Mouse (Mus musculus) granulocyte monocyte progenitor cell, adult 5-6 weeks (primary cell): ENCODE data around the gene Papss1. TPM values are rescaled to one million over a fixed set of nuclear protein-coding genes. Genes with fewer than 3 reads are reported as not detected.

Experiments used
- ATAC-seq: replicated peaks from 2 replicates; pipeline ENCODE4 v1.8.0; 2016; ENCODE audit warnings: mild to moderate bottlenecking, moderate TSS enrichment, inconsistent platforms; ENCODE audit not compliant: poor library complexity, severe bottlenecking
- total RNA-seq, 2 experiments: library from RNA; stranded (forward) in 1 of 2; stranded (reverse) in 1 of 2; fragments of 200-712, 200-1000 nt in 1 of 2; fragments of >200 nt in 1 of 2; fragmentation: Nextera tagmentation in 1 of 2; gene quantifications; 2 replicates each; pipeline ENCODE4 v1.2.3; 2014 to 2017

Gene Papss1
- total RNA-seq, 2 experiments from 2014 or later: 15.4 to 25.3 TPM

GRCm38 (mm10) chr3:131580040-131580439, 15.5 kb downstream of the Papss1 start:
- ATAC-seq: no peak

DNA sequence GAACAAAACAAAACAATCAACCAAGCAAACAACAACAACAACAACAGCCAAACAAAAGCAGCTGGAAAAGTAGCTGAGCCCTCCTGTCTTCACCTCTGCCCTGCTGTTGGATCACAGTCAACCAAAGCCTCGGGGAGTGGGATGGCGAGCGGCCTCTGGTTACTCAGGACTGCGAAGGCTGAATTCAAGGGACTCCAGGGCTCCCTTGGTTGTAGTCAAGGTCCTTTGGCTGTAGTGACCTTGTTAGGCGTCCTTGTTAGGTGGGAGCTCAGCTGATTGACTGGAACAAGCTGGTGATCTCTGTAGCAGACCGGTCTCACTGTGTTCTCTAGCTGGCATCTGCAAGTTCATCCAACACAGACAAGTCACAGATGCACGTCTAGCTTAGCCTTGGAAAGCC, 16.5 kb downstream of the Papss1 start:
- no peak for ATAC-seq

- no peak; the same call in 1 of the 2 replicates for ATAC-seq
Measured at GRCm38 (mm10) chr3:131586818-131587217, 22.2 kb downstream of the Papss1 start.

GRCm38 (mm10) chr3:131587959-131588358, 23.4 kb downstream of the Papss1 start:
- no peak for ATAC-seq

DNA sequence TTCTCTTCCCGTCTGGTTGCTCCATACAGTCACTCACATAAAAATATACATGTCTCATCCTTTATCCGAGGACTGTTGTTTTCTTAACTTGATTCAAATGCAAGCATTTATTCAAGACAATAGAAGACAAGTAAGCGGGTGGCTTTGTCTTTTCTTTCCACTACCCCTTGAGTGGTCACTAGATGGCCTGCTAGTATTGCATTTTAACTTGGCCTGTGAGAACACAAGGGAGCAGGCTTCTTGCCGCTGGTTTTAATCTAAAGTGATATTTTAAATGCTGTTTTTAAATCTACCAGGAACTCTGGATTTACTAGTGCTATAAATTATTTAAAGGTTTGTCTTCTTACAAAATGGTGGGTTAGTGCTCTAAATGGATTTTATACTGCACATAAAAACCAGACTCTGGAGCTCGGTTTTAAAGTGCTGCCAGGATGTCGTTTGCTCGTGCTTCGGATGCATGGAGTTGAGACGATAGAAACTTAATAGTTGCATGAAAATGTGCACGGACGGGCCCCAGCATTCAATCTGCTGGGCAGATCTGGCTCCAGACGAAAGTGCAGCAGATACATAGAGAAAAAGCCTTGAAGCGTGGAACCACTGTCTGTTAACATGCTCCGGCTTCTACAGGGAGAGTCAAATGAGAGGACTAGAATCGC, 28.7 kb downstream of the Papss1 start:
- no peak for ATAC-seq

DNA sequence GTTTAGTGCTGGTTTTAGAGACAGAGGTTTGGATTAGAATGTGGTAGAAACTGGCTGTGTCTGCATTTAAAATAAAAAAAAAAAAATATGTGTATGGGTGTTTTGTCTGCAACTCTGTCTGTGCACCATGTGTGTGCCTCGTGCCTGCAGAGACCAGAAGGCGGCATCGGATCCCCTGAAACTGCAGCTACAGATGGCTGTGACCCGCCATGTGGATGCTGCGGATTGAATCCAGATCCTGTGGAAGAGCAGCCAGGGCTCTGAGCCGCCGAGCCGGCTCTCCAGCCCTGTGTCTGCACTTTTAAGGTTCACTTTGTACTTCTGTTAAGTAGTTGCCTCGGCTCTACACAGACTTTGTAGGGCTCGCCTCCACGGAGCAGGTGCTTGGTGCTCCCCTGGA, 29.8 kb downstream of the Papss1 start:
- no peak for ATAC-seq

DNA sequence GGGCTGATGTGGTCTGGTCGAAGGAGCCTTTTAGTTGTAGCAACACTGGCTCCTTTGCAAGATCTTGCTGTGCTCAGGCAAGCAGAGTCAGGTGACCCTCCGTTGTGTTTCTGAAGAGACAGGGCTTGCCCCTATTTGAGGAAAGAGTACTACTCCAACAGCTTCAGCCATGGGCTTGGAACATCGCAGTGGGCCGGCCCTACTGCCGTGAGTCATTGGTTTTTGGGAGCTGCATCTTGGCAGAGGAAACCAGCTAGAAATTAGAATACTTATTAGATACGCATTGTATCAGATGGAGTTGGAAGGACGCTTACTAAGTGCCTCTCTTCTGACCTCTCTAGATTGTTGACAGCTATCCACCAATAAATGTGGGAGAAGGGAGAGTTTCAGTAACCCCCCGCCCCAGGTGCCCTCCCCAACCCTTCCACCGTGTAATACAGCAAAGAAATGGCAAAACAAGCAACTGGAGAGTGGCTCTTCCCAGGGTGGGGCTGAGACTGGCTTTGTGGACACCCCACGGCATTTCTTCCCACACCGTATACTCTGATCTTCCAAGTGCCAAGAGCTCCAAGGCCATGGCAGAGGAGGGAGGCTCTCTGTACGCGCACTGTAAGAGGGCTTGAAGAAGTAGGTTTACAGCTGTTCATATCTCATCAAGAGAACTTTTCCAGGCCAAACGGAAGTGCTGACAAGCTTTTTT, 31.1 kb downstream of the Papss1 start:
- ATAC-seq: no peak

- no peak for ATAC-seq
Measured at GRCm38 (mm10) chr3:131600726-131601125, 36.2 kb downstream of the Papss1 start.

DNA sequence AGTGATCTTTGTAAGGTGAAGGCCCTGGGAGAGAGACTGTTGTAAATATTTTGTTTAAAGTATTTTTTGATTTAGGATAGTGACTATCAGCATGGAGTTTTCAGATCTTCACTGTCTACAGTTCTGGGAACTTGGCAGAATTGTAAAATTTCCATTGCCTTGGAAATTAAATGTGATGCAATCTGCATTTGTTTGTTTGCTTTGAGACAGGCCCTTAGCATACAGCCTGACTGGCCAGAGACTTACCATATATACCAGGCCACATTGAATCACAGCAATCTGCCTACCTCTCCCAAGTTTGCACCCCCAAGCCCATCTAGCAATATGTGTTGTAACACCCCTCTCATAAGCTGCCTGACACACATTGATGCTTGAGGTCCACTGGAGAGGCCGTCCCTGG, 36.8 kb downstream of the Papss1 start:
- ATAC-seq: no peak

DNA sequence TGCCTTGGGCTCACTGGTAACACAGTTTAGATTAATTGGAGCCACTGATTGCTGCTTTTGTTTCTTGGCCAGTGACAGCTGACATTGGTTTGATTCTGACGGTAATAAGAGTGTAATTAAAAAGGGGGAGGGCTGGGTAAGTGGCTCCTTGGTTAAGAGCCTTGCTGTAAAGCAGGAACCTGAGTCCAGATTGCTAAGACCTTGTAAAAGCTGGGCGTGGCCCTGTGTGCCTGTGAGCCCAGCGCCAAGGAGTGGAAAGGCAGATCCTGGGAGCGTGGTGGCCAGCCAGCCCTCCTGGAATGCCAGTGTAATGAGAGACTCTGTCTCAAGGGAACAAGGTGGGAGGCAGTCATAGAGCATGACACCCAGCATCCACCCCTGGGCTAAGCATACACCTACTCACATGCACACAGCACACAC, 38.4 kb downstream of the Papss1 start:
- ATAC-seq: no peak

- no peak for ATAC-seq
Measured at GRCm38 (mm10) chr3:131608112-131608511, 43.5 kb downstream of the Papss1 start.

DNA sequence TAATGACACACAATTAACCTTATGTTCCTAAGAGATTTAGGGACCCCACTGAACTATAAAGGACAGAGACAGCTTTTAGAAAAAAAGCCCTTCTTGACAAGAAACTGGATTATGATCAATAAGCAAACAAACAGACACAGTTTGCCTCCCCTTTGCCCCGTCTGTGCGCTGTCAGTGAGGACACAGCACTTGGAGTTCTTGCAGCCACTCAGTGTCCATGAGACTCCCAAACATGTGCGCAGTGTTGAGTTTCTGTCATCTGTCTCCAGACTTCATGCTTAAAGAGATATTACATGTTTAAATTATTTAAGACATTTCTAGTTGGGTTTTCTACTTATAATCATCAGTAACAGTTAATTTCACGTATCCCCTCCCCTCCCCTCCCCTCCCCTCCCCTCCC, 45.1 kb downstream of the Papss1 start:
- no peak for ATAC-seq

DNA sequence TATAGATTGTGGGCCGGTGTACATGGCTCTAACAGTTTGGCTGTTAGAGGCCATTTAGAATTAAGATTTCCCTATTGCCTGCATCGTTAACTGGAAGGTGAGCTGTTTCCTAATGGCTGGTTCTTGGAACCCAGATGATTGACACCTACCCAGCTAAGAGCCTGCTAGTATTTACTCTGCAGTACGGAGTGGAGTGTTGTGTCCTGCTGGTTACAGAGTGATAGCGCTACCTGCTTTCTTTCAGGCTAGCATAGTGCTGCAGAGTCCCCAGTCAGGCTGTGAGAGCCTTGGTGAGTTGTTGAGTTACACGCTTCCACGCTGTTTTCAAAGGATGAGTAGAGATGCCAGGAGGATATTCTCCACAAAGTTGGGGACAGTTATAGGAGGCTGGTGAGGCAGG, 46.0 kb downstream of the Papss1 start:
- no peak for ATAC-seq

- ATAC-seq: no peak
Measured at GRCm38 (mm10) chr3:131612847-131613246, 48.3 kb downstream of the Papss1 start.

DNA sequence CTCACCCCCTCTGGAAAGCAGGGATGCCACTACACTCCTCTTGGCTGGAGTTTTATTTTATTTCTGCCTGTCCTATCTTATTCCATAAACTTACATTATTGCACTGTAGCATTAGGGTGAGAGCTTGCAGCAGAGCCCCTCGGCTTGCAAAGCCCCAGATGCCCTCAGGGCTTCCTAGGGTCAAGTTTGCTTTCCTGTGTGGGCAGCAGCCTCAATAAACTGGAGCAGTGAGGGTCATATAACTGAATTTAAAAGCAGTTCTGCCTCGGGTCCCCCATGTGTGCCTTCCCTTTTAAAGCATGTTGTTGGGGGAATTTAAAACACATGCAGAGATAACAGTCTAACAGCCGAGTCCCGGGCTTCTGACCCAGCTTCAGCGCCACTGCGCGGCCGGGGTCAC, 49.5 kb downstream of the Papss1 start:
- ATAC-seq: no peak

- no peak for ATAC-seq
Measured at GRCm38 (mm10) chr3:131618580-131619338, 54.2 kb downstream of the Papss1 start.

GRCm38 (mm10) chr3:131623208-131623607, 58.6 kb downstream of the Papss1 start:
- no peak for ATAC-seq

- ATAC-seq: no peak
Measured at GRCm38 (mm10) chr3:131624063-131624462, 59.5 kb downstream of the Papss1 start.

- no peak for ATAC-seq
Measured at GRCm38 (mm10) chr3:131627476-131627875, 62.9 kb downstream of the Papss1 start.

DNA sequence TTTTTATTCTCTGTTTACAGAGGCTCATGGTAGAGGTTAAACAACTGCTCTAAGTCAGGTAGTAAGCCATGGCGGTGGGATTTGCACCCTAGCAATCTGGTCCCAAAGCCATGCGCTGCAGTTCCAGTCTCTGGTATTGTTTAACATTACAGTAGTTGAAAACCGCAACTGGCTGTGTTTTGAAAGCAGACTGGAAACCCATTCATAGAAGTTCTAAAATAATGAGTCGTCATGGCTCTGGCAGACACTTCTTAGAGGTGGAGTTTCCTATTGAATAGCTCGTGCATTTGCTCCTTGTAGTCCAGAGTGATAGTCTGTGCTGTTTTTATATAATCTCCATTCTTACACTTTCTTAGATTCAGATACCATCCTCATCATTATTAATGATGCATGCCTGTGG, 63.7 kb downstream of the Papss1 start:
- ATAC-seq: no peak

- ATAC-seq: no peak
Measured at GRCm38 (mm10) chr3:131628931-131629330, 64.4 kb downstream of the Papss1 start.
